Mouse (Mus musculus): ENCODE results near the gene Specc1. TPM values are rescaled to one million over a fixed set of nuclear protein-coding genes. Genes with fewer than 3 reads are reported as not detected.

Gene Specc1
- total RNA-seq, 2 experiments from 2014 or later: 64.5 to 69.6 TPM

GRCm38 (mm10) chr11:62264018-62264417 lies 307.5 kb downstream of the Specc1 start:
- intact Hi-C loops (cut with DNase I): no loop called here
- no peak for DNase-seq (ENCODE audit: low spot score in 2 of 2)

GRCm38 (mm10) chr11:62265642-62266041 lies 309.1 kb downstream of the Specc1 start:
- intact Hi-C loops (cut with DNase I): loop anchor here (5.0 kb wide), 1 partner anchor 63 kb away; no protein-coding TSS in a partner anchor
- no peak for DNase-seq (ENCODE audit: low spot score in 2 of 2)

GRCm38 (mm10) chr11:62266466-62267214 lies 310.1 kb downstream of the Specc1 start:
- DNase-seq (ENCODE audit: low spot score in 2 of 2): no peak
- intact Hi-C loops (cut with DNase I): loop anchor here (5.0 kb wide), 1 partner anchor 64 kb away; no protein-coding TSS in a partner anchor

- intact Hi-C loops (cut with DNase I): loop anchor here (5.0 kb wide), 1 partner anchor 66 kb away; no protein-coding TSS in a partner anchor
- DNase-seq (ENCODE audit: low spot score in 2 of 2): no peak
Measured at GRCm38 (mm10) chr11:62268381-62268780, 311.8 kb downstream of the Specc1 start.

GRCm38 (mm10) chr11:62269097-62269496 lies 312.5 kb downstream of the Specc1 start:
- DNase-seq (ENCODE audit: low spot score in 2 of 2): no peak
- intact Hi-C loops (cut with DNase I): loop anchor here (5.0 kb wide), 1 partner anchor 67 kb away; no protein-coding TSS in a partner anchor

- intact Hi-C loops (cut with DNase I): no loop called here
- no peak for DNase-seq (ENCODE audit: low spot score in 2 of 2)
Measured at GRCm38 (mm10) chr11:62270851-62271250, 314.3 kb downstream of the Specc1 start.

Other genes with a start within 250 kb of the Specc1 start
- under 1 TPM; 0.21 to 0.23 TPM for gene Slc5a10, start 235.9 kb upstream of the Specc1 start, total RNA-seq (2021)
- gene Prpsap2, start 194.7 kb upstream of the Specc1 start, total RNA-seq (2021): 10 to 100 TPM; 35.7 to 39.5 TPM
- gene Ulk2, start 101.7 kb upstream of the Specc1 start, total RNA-seq (2021): 10 to 100 TPM; 82.3 to 84.3 TPM
- 10 to 100 TPM; 33.1 to 36.8 TPM for gene Akap10, start 26.5 kb upstream of the Specc1 start, total RNA-seq (2021)